Mouse (Mus musculus): ENCODE data around the gene Zfyve9. TPM values are rescaled to one million over a fixed set of nuclear protein-coding genes. Genes with fewer than 3 reads are reported as not detected.
A peak's percentile ranks its signal among the peaks of the same experiment; 100 is the strongest.
"Not testable (repeated sequence)": the region's sequence is repeated elsewhere in the genome, so short reads cannot be mapped to it uniquely, and the experiment has no call there.

Zfyve9 gene
- total RNA-seq, 2 experiments from 2014 or later: 35.0 to 43.7 TPM

GRCm38 (mm10) chr4:108721245-108721784 lies 59.3 kb downstream of the Zfyve9 start:
- DNase-seq: no peak

DNA sequence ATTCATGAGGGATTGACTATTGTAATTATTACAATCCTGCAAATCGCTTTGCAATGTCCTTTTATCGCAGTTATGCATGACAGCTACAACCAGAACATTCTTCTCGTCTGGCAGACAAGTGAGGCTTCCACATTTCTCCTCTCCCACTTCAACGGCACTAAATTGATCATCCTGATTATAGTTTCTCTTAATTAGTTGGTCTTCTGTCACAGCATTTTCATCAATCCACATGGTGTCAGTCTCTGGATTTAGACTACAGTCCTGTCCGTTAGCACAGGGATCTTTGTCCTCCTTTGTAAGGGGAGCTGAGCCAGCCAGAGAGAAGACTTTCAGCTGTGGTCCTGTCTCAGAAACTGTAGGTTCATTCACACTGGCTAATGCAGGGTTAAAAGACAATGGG lies 61.2 kb downstream of the Zfyve9 start, which contains the start of gene 3110021N24Rik:
Gene 3110021N24Rik, plus strand, starts transcription at position 301 of the 400 bp plus-strand sequence.
- DNase-seq: no peak

DNA sequence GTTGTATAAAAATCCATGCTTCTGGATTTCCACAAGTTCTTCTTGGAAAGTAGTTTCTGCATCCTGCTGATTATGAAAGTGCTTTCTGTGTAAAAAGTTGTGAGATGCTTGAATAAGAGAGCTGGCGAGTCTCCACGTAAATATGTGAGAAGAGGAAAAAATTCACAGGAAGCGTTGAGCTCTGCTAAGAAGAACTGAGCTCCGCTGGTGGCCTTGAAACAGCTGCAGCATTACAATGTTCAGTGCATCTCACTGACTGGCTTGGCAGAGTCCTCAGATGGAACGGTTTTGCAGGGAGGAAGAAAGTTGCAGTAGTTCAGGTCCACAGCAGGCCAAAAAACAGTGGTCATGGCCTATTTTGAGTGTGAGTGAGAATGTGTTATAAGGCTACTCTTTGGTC lies 72.4 kb downstream of the Zfyve9 start:
- no peak for DNase-seq

GRCm38 (mm10) chr4:108696934-108697333 lies 83.7 kb downstream of the Zfyve9 start:
- DNase-seq: no peak

DNA sequence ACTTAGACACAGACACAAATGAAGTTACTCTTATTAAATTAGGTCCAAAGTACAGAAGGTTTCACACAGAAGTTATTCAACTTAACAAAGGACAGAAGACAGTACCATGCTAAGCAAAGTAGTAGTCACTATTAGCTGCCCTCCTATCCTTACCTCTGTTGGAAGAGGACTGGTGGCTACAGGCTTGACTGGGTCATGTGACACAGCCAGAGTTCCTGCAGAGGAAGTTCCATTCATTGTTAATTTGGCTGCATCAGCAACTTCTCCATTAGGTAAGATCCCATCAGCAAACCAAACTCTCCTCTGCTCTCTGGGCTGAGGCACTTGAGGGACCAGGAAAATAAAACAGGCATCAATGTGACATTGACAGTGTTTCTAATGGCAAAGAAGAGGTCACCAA lies 89.1 kb downstream of the Zfyve9 start:
- DNase-seq: no peak

DNA sequence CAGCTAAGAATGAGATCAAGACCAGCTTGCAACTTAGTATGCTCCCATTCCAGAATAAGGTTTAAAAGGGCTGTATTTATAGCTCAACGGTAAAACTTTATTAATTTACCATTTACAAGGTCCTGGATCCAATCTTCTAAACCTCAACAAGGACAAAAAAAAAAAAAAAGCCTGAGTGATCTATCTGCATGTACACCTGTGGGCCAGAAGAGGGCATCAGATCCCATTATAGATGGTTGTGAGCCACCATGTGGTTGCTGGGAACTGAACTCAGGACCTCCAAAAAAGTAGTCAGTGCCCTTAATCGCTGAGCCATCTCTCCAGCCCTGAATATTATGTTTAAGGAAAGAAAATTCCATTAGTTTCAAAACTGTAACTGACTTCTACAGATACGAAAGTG lies 90.1 kb downstream of the Zfyve9 start:
- no peak for DNase-seq

- not testable (repeated sequence) for DNase-seq
Observed at GRCm38 (mm10) chr4:108687098-108687497, 93.5 kb downstream of the Zfyve9 start.

GRCm38 (mm10) chr4:108686156-108686555 lies 94.4 kb downstream of the Zfyve9 start:
- DNase-seq: no peak

GRCm38 (mm10) chr4:108664407-108664806 lies 116.2 kb downstream of the Zfyve9 start:
- DNase-seq: no peak

GRCm38 (mm10) chr4:108638752-108639151 lies 141.8 kb downstream of the Zfyve9 start:
- no peak for DNase-seq

- no peak for DNase-seq
Observed at GRCm38 (mm10) chr4:108637721-108638120, 142.9 kb downstream of the Zfyve9 start.

- DNase-seq: no peak
Observed at GRCm38 (mm10) chr4:108635101-108635500, 145.5 kb downstream of the Zfyve9 start.

- DNase-seq: no peak
Observed at GRCm38 (mm10) chr4:108634696-108635095, 145.9 kb downstream of the Zfyve9 start.

DNA sequence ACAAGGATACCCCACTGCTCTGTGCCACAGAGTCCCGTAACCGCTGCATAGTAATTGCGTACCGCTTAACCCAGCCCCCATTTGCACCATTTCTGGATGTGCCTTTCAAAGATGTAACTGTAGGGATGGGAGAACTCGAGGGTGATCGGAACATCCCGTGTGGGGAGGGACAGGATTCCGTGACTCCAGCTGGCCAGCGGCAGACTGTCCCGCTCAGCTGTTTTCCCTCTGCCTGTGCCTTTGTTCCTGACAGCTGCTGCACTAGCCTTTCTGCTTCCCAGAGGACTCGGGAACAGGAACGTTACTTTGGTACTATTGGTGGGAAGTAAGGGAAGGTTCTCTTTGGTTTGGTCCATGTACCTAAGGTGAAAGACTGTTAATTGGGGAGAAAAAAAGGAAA lies 146.9 kb downstream of the Zfyve9 start:
- DNase-seq: no peak

DNA sequence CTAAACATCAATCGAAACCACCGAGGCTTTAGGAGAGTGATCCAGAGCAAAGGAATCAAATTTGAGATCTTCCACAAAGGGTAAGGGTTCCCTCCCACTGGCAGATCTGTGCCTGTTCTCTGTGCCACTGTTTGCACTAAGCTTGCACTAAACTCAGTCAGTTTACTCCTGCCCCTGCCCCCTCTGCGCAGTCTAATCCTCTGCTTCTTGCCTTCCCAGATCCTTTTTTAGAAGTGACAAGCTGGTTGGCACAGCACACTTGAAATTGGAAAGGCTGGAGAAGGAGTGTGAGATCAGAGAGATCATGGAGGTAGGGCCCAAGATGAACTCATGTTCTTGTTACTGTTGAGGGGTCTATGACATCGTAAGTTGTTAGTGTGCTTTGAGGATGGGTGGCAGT lies 149.0 kb downstream of the Zfyve9 start:
- DNase-seq: no peak

- DNase-seq: no peak
Observed at GRCm38 (mm10) chr4:108630096-108630495, 150.5 kb downstream of the Zfyve9 start.

DNA sequence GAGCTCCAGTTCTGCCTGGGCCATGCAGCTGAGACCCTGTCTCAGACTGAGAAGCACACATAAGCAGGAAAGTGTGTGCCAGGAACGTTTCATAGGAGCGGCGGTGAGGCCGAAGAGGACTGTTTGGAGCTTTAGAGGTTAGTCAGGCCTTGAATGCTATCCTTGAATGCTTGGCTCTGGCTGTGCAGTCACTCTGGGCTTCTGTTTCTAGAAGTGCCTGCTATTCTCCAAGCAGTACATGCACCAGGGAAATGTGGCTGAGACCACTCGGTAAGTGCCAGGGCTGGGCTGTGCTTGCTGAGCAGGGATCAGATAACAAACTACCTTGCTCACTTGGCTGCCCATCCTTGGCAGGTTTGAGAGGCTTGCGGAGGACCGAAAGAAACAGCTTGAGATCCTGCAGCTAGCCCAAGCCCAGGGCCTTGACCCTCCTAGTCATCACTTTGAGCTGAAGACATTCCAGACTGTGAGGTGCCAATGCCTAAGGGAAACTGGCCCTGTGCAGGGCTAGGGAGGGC lies 151.2 kb downstream of the Zfyve9 start:
- peak; percentile 21 for DNase-seq

- no peak for DNase-seq
Observed at GRCm38 (mm10) chr4:108627066-108627465, 153.5 kb downstream of the Zfyve9 start.

- no peak for DNase-seq
Observed at GRCm38 (mm10) chr4:108621504-108621903, 159.1 kb downstream of the Zfyve9 start.

DNA sequence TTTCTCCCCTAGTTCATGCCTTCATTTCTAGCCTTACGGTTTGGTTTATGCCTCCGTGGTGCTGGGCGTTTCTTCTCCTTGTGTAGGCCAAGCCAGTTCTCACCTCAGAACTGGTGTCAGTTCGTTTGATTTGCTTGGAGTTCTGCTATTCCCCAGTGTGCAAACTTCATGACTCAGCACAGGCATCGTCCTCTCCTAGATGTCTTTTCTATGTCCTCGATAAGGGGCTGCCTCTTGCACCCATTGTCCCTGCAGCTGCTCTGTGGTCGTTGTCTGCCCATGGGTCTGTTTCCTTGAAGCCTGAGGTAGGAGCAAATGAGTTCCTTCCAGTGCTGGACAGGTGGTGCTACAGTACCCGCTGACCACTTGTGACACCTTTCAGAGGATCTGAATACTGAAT lies 160.1 kb downstream of the Zfyve9 start:
- DNase-seq: no peak

GRCm38 (mm10) chr4:108619587-108620341 lies 160.8 kb downstream of the Zfyve9 start, which contains the start of gene Cc2d1b:
Gene Cc2d1b (plus strand): TSS chr4:108619940.
- peak; percentile 91 for DNase-seq

DNA sequence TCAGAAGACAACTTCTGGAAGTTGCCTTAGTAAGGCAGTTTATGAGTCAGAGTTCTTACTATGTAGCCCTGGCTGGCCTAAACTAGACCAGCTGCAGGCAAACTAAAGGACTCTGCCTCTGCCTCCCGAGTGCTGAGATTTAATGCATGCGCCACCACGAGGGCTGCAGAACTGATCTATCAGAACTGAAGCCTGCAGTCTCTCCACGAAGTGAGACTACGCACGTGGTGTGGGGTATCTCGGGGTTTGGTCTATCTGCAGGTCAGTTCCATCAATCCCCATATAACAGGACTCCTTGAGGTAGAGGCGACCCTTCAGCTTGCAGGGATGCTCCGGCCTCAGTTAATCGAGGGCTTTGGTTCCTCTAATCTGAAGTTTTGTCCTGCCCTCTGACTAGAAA lies 161.4 kb downstream of the Zfyve9 start:
- no peak for DNase-seq

DNA sequence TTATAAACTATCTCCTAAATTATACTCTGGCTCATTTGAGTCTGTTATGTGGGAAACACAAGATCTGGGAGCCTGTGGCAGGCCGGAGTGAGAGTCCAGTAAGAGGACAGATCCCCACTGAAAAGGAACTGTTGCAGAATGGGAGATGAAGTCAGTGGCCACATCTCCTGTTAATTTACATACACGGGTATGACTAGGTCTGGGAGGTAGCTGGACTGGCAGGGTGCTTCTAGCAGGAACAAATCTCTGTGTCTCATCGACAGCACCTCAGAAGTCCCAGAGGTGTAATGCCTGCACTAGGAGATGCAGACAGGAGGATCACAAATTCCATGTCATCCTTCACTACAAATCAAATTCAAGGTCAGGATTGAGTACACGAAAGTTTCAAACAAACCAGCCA lies 162.0 kb downstream of the Zfyve9 start:
- DNase-seq: no peak

GRCm38 (mm10) chr4:108610935-108611334 lies 169.7 kb downstream of the Zfyve9 start:
- no peak for DNase-seq
